ENCODE assay signal across 24 mouse cellular contexts in genomic region chr10:116432421-116432820, GRCm38 (mm10). TPM values are rescaled to one million over a fixed set of nuclear protein-coding genes. Genes with fewer than 3 reads are reported as not detected.
DNase-seq lines count a peak whose midpoint lies in the region; ATAC-seq and TF ChIP-seq lines count a peak whose summit lies in the region.
"Had no signal": no experiment of that assay in that cellular context is flagged by ENCODE, and none has a peak within 500 bp of the region (broad histone marks: within the 10 kb centered on the region; RNA-seq: fewer than 3 reads in every experiment).

No protein-coding gene starts in this region.

- WGBS in heart, adult 2 months, result 67% methylated on average over 7 of the region's 7 CpGs
- 81% methylated on average over 7 of the region's 7 CpGs for WGBS in heart, embryonic 11.5 days (ENCODE audit: insufficient replicate concordance)

- H3K79me2 ChIP-seq in heart, adult 2 months (replicated peaks; ENCODE audit: control insufficient read depth, insufficient read depth, low read length), result no peaks in the 10 kb centered on the region

- no peak for ATAC-seq in heart, embryonic 11.5 days (replicated peaks; ENCODE audit: insufficient number of reproducible peaks, low FRiP score, low TSS enrichment)
- ATAC-seq: activated CD4-positive, CD25-positive, alpha-beta regulatory T cell, adult 4 months; forebrain, embryonic 14.5 days; forebrain, postnatal 0 days; hindbrain, embryonic 16.5 days had no signal

- H3K4me3 ChIP-seq in heart, adult 2 months, result no peak overlapping the region
- H3K4me3 ChIP-seq in heart, embryonic 11.5 days (ENCODE audit: low read depth, low read length), result no peak overlapping the region
- H3K4me3 ChIP-seq: embryonic facial prominence, embryonic 12.5 days; embryonic facial prominence, embryonic 15.5 days; heart, embryonic 13.5 days; hindbrain, embryonic 10.5 days; hindbrain, embryonic 13.5 days; intestine, embryonic 15.5 days had no signal

- no peaks in the 10 kb centered on the region for H3K9me3 ChIP-seq in heart, embryonic 11.5 days (replicated peaks; ENCODE audit: control insufficient read depth, low read length)
- H3K9me3 ChIP-seq: embryonic facial prominence, embryonic 12.5 days; embryonic facial prominence, embryonic 15.5 days; hindbrain, embryonic 10.5 days; intestine, embryonic 15.5 days had no signal

- no peak for TF ChIP-seq POLR2A in heart, adult 2 months (IDR thresholded peaks at IDR 0.05; ENCODE audit: insufficient read depth, low read depth, low read length)

- no peak overlapping the region for H3K4me2 ChIP-seq in heart, embryonic 11.5 days
- H3K4me2 ChIP-seq: embryonic facial prominence, embryonic 12.5 days; embryonic facial prominence, embryonic 15.5 days; heart, embryonic 13.5 days; hindbrain, embryonic 13.5 days; intestine, embryonic 15.5 days had no signal

- H3K27me3 ChIP-seq in heart, adult 2 months (ENCODE audit: control insufficient read depth, insufficient read depth, low read length), result no peaks in the 10 kb centered on the region
- no peaks in the 10 kb centered on the region for H3K27me3 ChIP-seq in heart, embryonic 11.5 days (ENCODE audit: control insufficient read depth, insufficient read depth, low read length)
- H3K27me3 ChIP-seq: embryonic facial prominence, embryonic 12.5 days; embryonic facial prominence, embryonic 15.5 days; heart, embryonic 13.5 days; hindbrain, embryonic 13.5 days; intestine, embryonic 15.5 days had no signal

- no peaks in the 10 kb centered on the region for H3K36me3 ChIP-seq in heart, adult 2 months (ENCODE audit: control insufficient read depth, insufficient read depth, low read length)
- H3K36me3 ChIP-seq in heart, embryonic 11.5 days (ENCODE audit: control insufficient read depth, insufficient read depth, low read length), result no peaks in the 10 kb centered on the region
- H3K36me3 ChIP-seq: embryonic facial prominence, embryonic 12.5 days; heart, embryonic 13.5 days; intestine, embryonic 15.5 days had no signal

- TF ChIP-seq CTCF in heart, adult 2 months (IDR thresholded peaks at IDR 0.05), result no peak

- no peak overlapping the region for H3K9ac ChIP-seq in heart, adult 2 months (ENCODE audit: low read depth, low read length)
- H3K9ac ChIP-seq in heart, embryonic 11.5 days (ENCODE audit: low read depth, low read length), result no peak overlapping the region
- H3K9ac ChIP-seq: embryonic facial prominence, embryonic 12.5 days; embryonic facial prominence, embryonic 15.5 days; forebrain, postnatal 0 days; heart, embryonic 13.5 days; hindbrain, embryonic 13.5 days; intestine, embryonic 15.5 days had no signal

- no peaks in the 10 kb centered on the region for H3K4me1 ChIP-seq in heart, adult 2 months (ENCODE audit: control insufficient read depth, insufficient read depth, low read length)
- no peaks in the 10 kb centered on the region for H3K4me1 ChIP-seq in heart, embryonic 11.5 days (ENCODE audit: control insufficient read depth, insufficient read depth, low read length)
- H3K4me1 ChIP-seq: heart, embryonic 13.5 days; hindbrain, embryonic 10.5 days; hindbrain, embryonic 13.5 days; intestine, embryonic 15.5 days had no signal

- intact Hi-C loops in heart, adult 2 months (cut with DNase I), result no loop called here
- intact Hi-C loops in heart, postnatal 10 days (cut with DNase I), result no loop called here
- intact Hi-C loops in heart, postnatal 25 days (cut with DNase I), result no loop called here

- no peak for TF ChIP-seq EP300 in heart, adult 2 months (IDR thresholded peaks at IDR 0.05; ENCODE audit: insufficient read depth, low read depth, low read length)

- H3K27ac ChIP-seq in heart, adult 2 months, result no peak overlapping the region
- H3K27ac ChIP-seq in heart, embryonic 11.5 days (ENCODE audit: low read depth, low read length), result no peak overlapping the region
- H3K27ac ChIP-seq: embryonic facial prominence, embryonic 12.5 days; embryonic facial prominence, embryonic 15.5 days; heart, embryonic 13.5 days; hindbrain, embryonic 10.5 days; hindbrain, embryonic 13.5 days; intestine, embryonic 15.5 days had no signal

- DNase-seq in cerebellum, postnatal 10 days, result peak; percentile 33 to 37
- no peak for DNase-seq in cerebellum, postnatal 36 days
- peak; percentile 17 to 25 for DNase-seq in heart, adult 2 months
- peak; percentile 9 to 14 for DNase-seq in heart, postnatal 10 days
- DNase-seq in heart, postnatal 25 days (ENCODE audit: low spot score), result no peak
- DNase-seq in right cerebral cortex, adult 18-20 months, result peak; percentile 32
- DNase-seq in right cerebral cortex, postnatal 4 days, result no peak
- DNase-seq: adrenal gland, adult 8-10 months; adrenal gland, postnatal 25 days; cerebellum, adult 9-11 months; forebrain, postnatal 0 days; gastrocnemius, postnatal 25 days; kidney, adult 11 months; kidney, adult 8-10 months had no signal

RNA-seq across cellular contexts. Expression of gene Kcnmb4, which starts 41.3 kb away (rescaled TPM):
- under 1 TPM; 0.18 to 0.41 TPM for total RNA-seq in heart, adult 2 months (2021)
- 0.82 and 1.4 TPM in 2 replicates for polyA plus RNA-seq in heart, adult 2 months (2012; rRNA removed)
- polyA plus RNA-seq in heart, embryonic 11.5 days (2014; fragmentation: Nextera tagmentation; extraction: Ambion mirVana), result 6.2 and 6.6 TPM in 2 replicates
- 1 to 10 TPM; 2.0 to 2.7 TPM for total RNA-seq in heart, postnatal 10 days (2021)
- total RNA-seq in heart, postnatal 25 days (2021), result under 1 TPM; 0.29 to 0.67 TPM

Comparison
In these comparisons a context has a peak if more than half of its experiments do, and no peak if none do; other contexts are left out.
1. DNase-seq: peak in cerebellum, postnatal 10 days (2 of 2), heart, adult 2 months (2 of 2), heart, postnatal 10 days (2 of 2) and right cerebral cortex, adult 18-20 months (single experiment); none in cerebellum, postnatal 36 days (0 of 2), heart, postnatal 25 days (single experiment) and right cerebral cortex, postnatal 4 days (single experiment).